Mouse (Mus musculus): ENCODE measurements around the gene Hoxb6. TPM values are rescaled to one million over a fixed set of nuclear protein-coding genes. Genes with fewer than 3 reads are reported as not detected.

Hoxb6 gene
- polyA plus RNA-seq, 1 experiment from 2014 or later: not detected

- Histone ChIP-seq H3K4me2 (ENCODE audit: low read length) (peak overlapping the region; percentile 55), H3K9ac (ENCODE audit: low read length) (peak overlapping the region; percentile 9; the same call in 1 of the 2 replicates), H3K27ac (replicated peaks in 1 of 2; ENCODE audit: control insufficient read depth in 1 of 2, insufficient read depth in 1 of 2, low read depth in 2 of 2, low read length in 2 of 2) (peak overlapping the region in 1 of 2 experiments; percentile 0; a peak in 1 of 4 replicates), H3K4me1 (ENCODE audit: control insufficient read depth in 2 of 2, insufficient read depth in 2 of 2, low read length in 2 of 2) (0 out of 4 replicates have a peak, but pooled peaks cover 2 to 7% of the 10 kb centered on the region in 2 experiments), H3K4me3 (ENCODE audit: control insufficient read depth in 1 of 2, insufficient read depth in 1 of 2, low read depth in 1 of 2, low read length in 2 of 2) (peak overlapping the region; percentile 38 to 39), H3K27me3 (ENCODE audit: control insufficient read depth, insufficient read depth, low read length) (peaks cover 98% of the 10 kb centered on the region), H3K9me3 (ENCODE audit: control insufficient read depth, low read length) (no peaks in the 10 kb centered on the region), H3K36me3 (ENCODE audit: control insufficient read depth, insufficient read depth, low read length) (no peaks in the 10 kb centered on the region)
- WGBS: under 1% methylated on average over 29 of the region's 29 CpGs
- ATAC-seq (ENCODE audit: insufficient number of reproducible peaks, insufficient read depth, low FRiP score, low read depth): no peak
Measured at GRCm38 (mm10) chr11:96319910-96320309, 27.6 kb downstream of the Hoxb6 start.

GRCm38 (mm10) chr11:96320688-96321087 lies 28.4 kb downstream of the Hoxb6 start:
- peaks cover 98% of the 10 kb centered on the region for H3K27me3 ChIP-seq (ENCODE audit: control insufficient read depth, insufficient read depth, low read length)
- no peak overlapping the region for H3K4me3 ChIP-seq (ENCODE audit: control insufficient read depth in 1 of 2, insufficient read depth in 1 of 2, low read depth in 1 of 2, low read length in 2 of 2)
- peak overlapping the region; percentile 55; the same call in 1 of the 2 replicates for H3K4me2 ChIP-seq (ENCODE audit: low read length)
- H3K9me3 ChIP-seq (ENCODE audit: control insufficient read depth, low read length): no peaks in the 10 kb centered on the region
- H3K4me1 ChIP-seq (ENCODE audit: control insufficient read depth in 2 of 2, insufficient read depth in 2 of 2, low read length in 2 of 2): 0 out of 4 replicates have a peak, but pooled peaks cover 2 to 7% of the 10 kb centered on the region in 2 experiments
- H3K27ac ChIP-seq (replicated peaks in 1 of 2; ENCODE audit: control insufficient read depth in 1 of 2, insufficient read depth in 1 of 2, low read depth in 2 of 2, low read length in 2 of 2): no peak overlapping the region
- ATAC-seq (ENCODE audit: insufficient number of reproducible peaks, insufficient read depth, low FRiP score, low read depth): no peak
- no peak overlapping the region for H3K9ac ChIP-seq (ENCODE audit: low read length)
- no peaks in the 10 kb centered on the region for H3K36me3 ChIP-seq (ENCODE audit: control insufficient read depth, insufficient read depth, low read length)
- 12% methylated on average over 17 of the region's 17 CpGs for WGBS

GRCm38 (mm10) chr11:96321846-96322245 lies 29.6 kb downstream of the Hoxb6 start:
- 40% methylated on average over 5 of the region's 5 CpGs for WGBS
- Histone ChIP-seq H3K9ac (ENCODE audit: low read length) (no peak overlapping the region), H3K9me3 (ENCODE audit: control insufficient read depth, low read length) (no peaks in the 10 kb centered on the region), H3K27me3 (ENCODE audit: control insufficient read depth, insufficient read depth, low read length) (peaks cover 98% of the 10 kb centered on the region), H3K4me1 (ENCODE audit: control insufficient read depth in 2 of 2, insufficient read depth in 2 of 2, low read length in 2 of 2) (0 out of 4 replicates have a peak, but pooled peaks cover 2 to 7% of the 10 kb centered on the region in 2 experiments), H3K4me3 (ENCODE audit: control insufficient read depth in 1 of 2, insufficient read depth in 1 of 2, low read depth in 1 of 2, low read length in 2 of 2) (no peak overlapping the region), H3K27ac (replicated peaks in 1 of 2; ENCODE audit: control insufficient read depth in 1 of 2, insufficient read depth in 1 of 2, low read depth in 2 of 2, low read length in 2 of 2) (no peak overlapping the region), H3K4me2 (ENCODE audit: low read length) (no peak overlapping the region), H3K36me3 (ENCODE audit: control insufficient read depth, insufficient read depth, low read length) (no peaks in the 10 kb centered on the region)
- ATAC-seq (ENCODE audit: insufficient number of reproducible peaks, insufficient read depth, low FRiP score, low read depth): no peak

GRCm38 (mm10) chr11:96322738-96323137 lies 30.5 kb downstream of the Hoxb6 start:
- H3K4me2 ChIP-seq (ENCODE audit: low read length): no peak overlapping the region
- no peak overlapping the region for H3K27ac ChIP-seq (replicated peaks in 1 of 2; ENCODE audit: control insufficient read depth in 1 of 2, insufficient read depth in 1 of 2, low read depth in 2 of 2, low read length in 2 of 2)
- H3K9ac ChIP-seq (ENCODE audit: low read length): no peak overlapping the region
- no peak overlapping the region for H3K4me3 ChIP-seq (ENCODE audit: control insufficient read depth in 1 of 2, insufficient read depth in 1 of 2, low read depth in 1 of 2, low read length in 2 of 2)
- no peaks in the 10 kb centered on the region for H3K9me3 ChIP-seq (ENCODE audit: control insufficient read depth, low read length)
- WGBS: 24% methylated on average over 6 of the region's 6 CpGs
- ATAC-seq (ENCODE audit: insufficient number of reproducible peaks, insufficient read depth, low FRiP score, low read depth): no peak
- 0 out of 4 replicates have a peak, but pooled peaks cover 2 to 7% of the 10 kb centered on the region in 2 experiments for H3K4me1 ChIP-seq (ENCODE audit: control insufficient read depth in 2 of 2, insufficient read depth in 2 of 2, low read length in 2 of 2)
- no peaks in the 10 kb centered on the region for H3K36me3 ChIP-seq (ENCODE audit: control insufficient read depth, insufficient read depth, low read length)
- H3K27me3 ChIP-seq (ENCODE audit: control insufficient read depth, insufficient read depth, low read length): peaks cover 99% of the 10 kb centered on the region

- peaks cover 99% of the 10 kb centered on the region for H3K27me3 ChIP-seq (ENCODE audit: control insufficient read depth, insufficient read depth, low read length)
- H3K9me3 ChIP-seq (ENCODE audit: control insufficient read depth, low read length): no peaks in the 10 kb centered on the region
- no peak for ATAC-seq (ENCODE audit: insufficient number of reproducible peaks, insufficient read depth, low FRiP score, low read depth)
- H3K27ac ChIP-seq (replicated peaks in 1 of 2; ENCODE audit: control insufficient read depth in 1 of 2, insufficient read depth in 1 of 2, low read depth in 2 of 2, low read length in 2 of 2): no peak within 1 kb of the TSS
- 0 out of 4 replicates have a peak, but pooled peaks cover 2 to 7% of the 10 kb centered on the region in 2 experiments for H3K4me1 ChIP-seq (ENCODE audit: control insufficient read depth in 2 of 2, insufficient read depth in 2 of 2, low read length in 2 of 2)
- 21% methylated on average over 10 of the region's 10 CpGs for WGBS
- no peaks in the 10 kb centered on the region for H3K36me3 ChIP-seq (ENCODE audit: control insufficient read depth, insufficient read depth, low read length)
- no peak within 1 kb of the TSS for H3K4me2 ChIP-seq (ENCODE audit: low read length)
- no peak within 1 kb of the TSS for H3K9ac ChIP-seq (ENCODE audit: low read length)
- H3K4me3 ChIP-seq (ENCODE audit: control insufficient read depth in 1 of 2, insufficient read depth in 1 of 2, low read depth in 1 of 2, low read length in 2 of 2): no peak within 1 kb of the TSS
Measured at GRCm38 (mm10) chr11:96323154-96323553, 30.9 kb downstream of the Hoxb6 start, which contains the start of gene Hoxb3. TSS of gene Hoxb3 (plus strand) at chr11:96323326.

GRCm38 (mm10) chr11:96324125-96324524 lies 31.8 kb downstream of the Hoxb6 start:
- no peaks in the 10 kb centered on the region for H3K9me3 ChIP-seq (ENCODE audit: control insufficient read depth, low read length)
- WGBS: 5% methylated on average over 5 of the region's 5 CpGs
- no peak for ATAC-seq (ENCODE audit: insufficient number of reproducible peaks, insufficient read depth, low FRiP score, low read depth)
- no peak overlapping the region for H3K4me2 ChIP-seq (ENCODE audit: low read length)
- 0 out of 4 replicates have a peak, but pooled peaks cover under 1 to 2% of the 10 kb centered on the region in 2 experiments for H3K4me1 ChIP-seq (ENCODE audit: control insufficient read depth in 2 of 2, insufficient read depth in 2 of 2, low read length in 2 of 2)
- H3K36me3 ChIP-seq (ENCODE audit: control insufficient read depth, insufficient read depth, low read length): no peaks in the 10 kb centered on the region
- H3K27ac ChIP-seq (replicated peaks in 1 of 2; ENCODE audit: control insufficient read depth in 1 of 2, insufficient read depth in 1 of 2, low read depth in 2 of 2, low read length in 2 of 2): no peak overlapping the region
- H3K4me3 ChIP-seq (ENCODE audit: control insufficient read depth in 1 of 2, insufficient read depth in 1 of 2, low read depth in 1 of 2, low read length in 2 of 2): no peak overlapping the region
- peaks cover 99% of the 10 kb centered on the region for H3K27me3 ChIP-seq (ENCODE audit: control insufficient read depth, insufficient read depth, low read length)
- H3K9ac ChIP-seq (ENCODE audit: low read length): no peak overlapping the region

GRCm38 (mm10) chr11:96324965-96325364 lies 32.7 kb downstream of the Hoxb6 start:
- no peak overlapping the region for H3K4me3 ChIP-seq (ENCODE audit: control insufficient read depth in 1 of 2, insufficient read depth in 1 of 2, low read depth in 1 of 2, low read length in 2 of 2)

GRCm38 (mm10) chr11:96325747-96326212 lies 33.5 kb downstream of the Hoxb6 start:
- Histone ChIP-seq H3K36me3 (ENCODE audit: control insufficient read depth, insufficient read depth, low read length) (no peaks in the 10 kb centered on the region), H3K27ac (replicated peaks in 1 of 2; ENCODE audit: control insufficient read depth in 1 of 2, insufficient read depth in 1 of 2, low read depth in 2 of 2, low read length in 2 of 2) (no peak overlapping the region), H3K9ac (ENCODE audit: low read length) (no peak overlapping the region), H3K4me1 (ENCODE audit: control insufficient read depth in 2 of 2, insufficient read depth in 2 of 2, low read length in 2 of 2) (no peaks in the 10 kb centered on the region), H3K4me3 (ENCODE audit: control insufficient read depth in 1 of 2, insufficient read depth in 1 of 2, low read depth in 1 of 2, low read length in 2 of 2) (no peak overlapping the region), H3K9me3 (ENCODE audit: control insufficient read depth, low read length) (no peaks in the 10 kb centered on the region), H3K27me3 (ENCODE audit: control insufficient read depth, insufficient read depth, low read length) (peaks cover 99% of the 10 kb centered on the region), H3K4me2 (ENCODE audit: low read length) (no peak overlapping the region)
- no peak for ATAC-seq (ENCODE audit: insufficient number of reproducible peaks, insufficient read depth, low FRiP score, low read depth)
- 6% methylated on average over 22 of the region's 22 CpGs for WGBS

More at GRCm38 (mm10) chr11:96324965-96325364, 32.7 kb downstream of the Hoxb6 start:
- no peak for ATAC-seq (ENCODE audit: insufficient number of reproducible peaks, insufficient read depth, low FRiP score, low read depth)
- 11% methylated on average over 8 of the region's 8 CpGs for WGBS
- H3K4me1 ChIP-seq (ENCODE audit: control insufficient read depth in 2 of 2, insufficient read depth in 2 of 2, low read length in 2 of 2): 0 out of 4 replicates have a peak, but pooled peaks cover 0 to under 1% of the 10 kb centered on the region in 2 experiments
- H3K27me3 ChIP-seq (ENCODE audit: control insufficient read depth, insufficient read depth, low read length): peaks cover 99% of the 10 kb centered on the region
- H3K36me3 ChIP-seq (ENCODE audit: control insufficient read depth, insufficient read depth, low read length): no peaks in the 10 kb centered on the region
- H3K9ac ChIP-seq (ENCODE audit: low read length): no peak overlapping the region
- no peaks in the 10 kb centered on the region for H3K9me3 ChIP-seq (ENCODE audit: control insufficient read depth, low read length)
- H3K27ac ChIP-seq (replicated peaks in 1 of 2; ENCODE audit: control insufficient read depth in 1 of 2, insufficient read depth in 1 of 2, low read depth in 2 of 2, low read length in 2 of 2): no peak overlapping the region
- H3K4me2 ChIP-seq (ENCODE audit: low read length): no peak overlapping the region
